Mouse (Mus musculus) kidney, adult 8-10 months (tissue): ENCODE results near the gene Cep83.
"Not testable (repeated sequence)": the region's sequence is repeated elsewhere in the genome, so short reads cannot be mapped to it uniquely, and the experiment has no call there.

Experiments used
- DNase-seq, 2 experiments: peaks; one replicate each; pipeline ENCODE4 v3.0.0; 2022

Cep83 gene

DNA sequence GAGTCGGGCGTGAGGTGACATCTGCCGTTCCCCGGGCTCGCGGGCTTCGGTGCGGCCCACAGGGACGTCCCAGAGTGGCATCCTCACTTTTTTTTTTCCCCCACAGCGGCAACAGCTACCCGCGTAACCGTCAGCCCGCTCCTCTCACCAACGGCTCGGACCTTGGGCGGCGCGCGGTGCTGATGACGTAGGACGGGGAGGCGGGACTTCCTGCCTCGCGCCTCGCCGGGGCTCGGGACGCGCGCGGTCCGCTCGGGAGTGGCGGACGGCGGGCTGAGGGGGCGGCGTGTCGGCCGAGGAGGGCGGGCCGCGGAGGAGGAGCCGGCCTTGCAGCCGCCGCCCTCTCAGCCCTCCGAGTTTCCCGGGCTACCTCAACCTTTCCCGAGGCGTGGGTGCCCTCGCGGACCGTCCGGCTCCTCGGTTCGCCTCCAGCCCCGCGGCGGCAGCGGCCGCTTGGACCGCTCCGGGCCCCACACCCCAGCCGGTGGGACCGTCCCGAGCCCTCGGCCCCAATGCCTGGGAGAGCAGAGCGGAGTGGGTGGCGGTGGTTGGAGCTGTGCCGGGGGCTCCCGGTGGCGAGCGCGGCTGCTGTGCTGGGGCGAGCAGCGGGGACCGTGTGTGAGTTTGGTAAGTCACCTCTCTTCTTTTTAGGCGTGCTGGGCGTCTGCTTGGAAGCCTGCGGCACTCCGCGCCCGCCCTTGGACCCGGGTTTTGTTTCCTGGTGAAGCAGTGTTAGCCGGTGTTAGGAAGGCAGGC is at the start of gene Cep83:
TSS of gene Cep83 (plus strand) at position 235 of the 756 bp plus-strand sequence.
- peak; percentile 90 to 91 for DNase-seq

DNA sequence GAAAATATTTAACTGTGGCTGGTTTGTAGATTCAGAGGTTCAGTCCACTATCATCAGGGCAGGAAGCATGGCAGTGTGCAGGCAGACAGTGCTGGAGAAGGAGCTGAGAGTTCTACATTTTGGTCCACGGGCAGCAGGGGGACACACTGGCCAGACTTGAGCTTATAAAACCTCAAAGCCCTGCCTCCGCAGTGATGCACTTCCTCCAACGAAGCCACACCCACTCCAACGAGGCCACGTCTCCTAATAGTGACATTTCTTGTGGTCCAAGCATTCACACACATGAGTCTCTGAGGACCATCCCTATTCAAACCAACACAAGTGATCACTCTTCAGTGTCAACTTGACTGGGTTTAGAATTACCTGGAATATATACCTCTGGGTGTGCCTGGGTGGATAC is 49.2 kb upstream of the Cep83 start:
- no peak for DNase-seq

DNA sequence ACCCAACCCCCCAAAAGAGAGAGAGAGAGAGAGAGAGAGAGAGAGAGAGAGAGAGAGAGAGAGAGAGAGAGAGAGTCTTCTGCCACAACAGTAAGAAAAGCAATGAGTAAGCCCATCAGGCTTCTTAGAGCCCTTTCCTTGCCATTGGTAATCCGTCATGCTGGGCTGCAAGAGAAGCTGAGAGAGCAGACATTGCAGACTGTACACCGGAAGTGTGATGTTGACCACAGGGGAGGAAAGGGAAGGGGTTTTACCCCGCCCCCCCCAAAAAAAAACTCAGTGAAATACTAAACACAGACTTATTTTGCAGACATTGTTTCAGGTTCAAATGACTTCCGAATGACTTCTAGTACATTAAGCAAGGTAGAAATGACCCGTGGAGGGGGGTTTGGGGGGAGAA is 48.4 kb upstream of the Cep83 start:
- DNase-seq = no peak

DNA sequence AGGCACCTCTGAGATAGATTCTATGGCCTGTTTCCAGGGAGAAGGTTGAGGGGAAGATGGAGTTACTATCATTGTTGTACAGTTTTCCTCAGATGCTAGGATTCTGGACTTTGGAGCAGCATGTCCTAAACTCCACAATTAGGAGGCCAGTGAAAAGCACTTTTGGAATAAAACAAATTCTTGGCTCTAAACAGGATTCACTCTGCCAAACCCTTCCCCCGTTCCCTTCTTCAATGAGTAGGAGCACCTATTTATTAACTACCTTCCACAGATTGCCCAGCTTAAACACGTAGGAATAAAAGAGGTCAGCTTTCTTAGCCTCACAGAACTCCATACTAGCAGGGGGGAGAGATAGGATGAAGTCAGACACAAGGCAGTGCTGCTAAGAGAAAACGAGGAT is 24.4 kb upstream of the Cep83 start:
- DNase-seq = peak; percentile 25 to 28

DNA sequence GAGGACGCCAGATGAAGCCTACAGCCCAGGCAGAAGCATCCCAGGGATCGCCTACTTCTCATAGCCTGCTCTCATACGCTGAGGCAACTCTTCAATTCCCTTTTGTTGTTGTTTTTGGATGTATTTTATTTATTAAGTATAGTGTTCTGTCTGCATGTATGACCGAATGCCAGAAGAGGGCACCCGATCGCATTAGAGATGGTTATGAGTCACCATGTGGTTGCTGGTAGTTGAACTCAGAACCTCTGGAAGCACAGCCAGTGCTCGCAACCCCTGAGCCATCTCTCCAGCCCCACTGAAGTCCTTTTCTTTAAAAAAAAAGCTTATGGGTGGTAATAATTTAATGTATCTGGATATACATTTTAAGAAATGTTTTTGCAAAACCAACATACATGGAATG is 24.0 kb upstream of the Cep83 start:
- DNase-seq = no peak

GRCm38 (mm10) chr10:94668147-94668546 is 20.3 kb upstream of the Cep83 start:
- DNase-seq = no peak

DNA sequence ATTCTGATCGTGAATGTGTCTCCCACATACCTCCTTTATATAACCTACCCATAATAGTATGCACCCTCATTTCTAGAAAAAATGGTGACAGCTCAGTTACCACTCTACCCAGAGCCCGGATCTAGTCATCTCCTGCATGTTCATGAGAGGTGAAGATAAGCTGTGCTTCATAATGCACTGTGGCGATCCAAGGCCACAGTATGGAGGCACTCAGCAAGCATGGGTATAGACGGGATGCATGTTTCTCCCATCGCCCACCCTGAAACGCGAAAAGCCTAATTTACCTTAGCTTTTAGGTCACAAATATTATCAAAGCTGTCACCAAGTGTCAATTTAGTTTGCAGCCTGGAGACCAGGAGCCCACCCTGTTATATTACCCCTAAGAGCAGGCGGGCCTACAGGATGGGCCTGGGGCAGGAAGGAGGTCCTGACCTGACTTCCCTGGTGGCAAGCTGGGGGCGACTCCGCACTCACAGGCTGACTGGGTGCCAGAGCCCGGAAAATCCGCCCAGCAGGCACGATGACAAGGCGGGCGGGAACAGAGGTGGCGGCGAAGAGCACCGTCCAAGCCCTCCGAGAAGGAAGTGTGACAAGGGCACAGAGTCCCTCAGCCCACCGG is 544 bp upstream of the Cep83 start:
- DNase-seq = no peak

DNA sequence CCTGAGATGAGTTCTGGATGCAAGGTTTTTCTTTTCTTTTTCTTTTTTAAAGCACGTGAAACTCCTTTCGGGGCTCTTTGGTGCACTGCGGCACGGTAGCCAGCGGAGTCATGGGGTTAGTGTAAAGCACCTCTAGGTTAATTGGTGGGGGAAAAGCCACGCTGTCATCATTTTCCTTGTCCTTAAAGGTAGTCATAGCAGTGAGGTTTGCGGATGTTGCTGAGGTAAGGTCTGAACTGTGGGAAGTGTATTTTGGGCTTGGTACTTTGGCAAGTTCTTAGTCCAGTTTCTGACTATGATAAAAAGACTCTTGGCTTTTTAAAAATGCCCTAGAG is 689 bp downstream of the Cep83 start:
- no peak for DNase-seq

GRCm38 (mm10) chr10:94690376-94690775 is 1.9 kb downstream of the Cep83 start:
- no peak for DNase-seq

DNA sequence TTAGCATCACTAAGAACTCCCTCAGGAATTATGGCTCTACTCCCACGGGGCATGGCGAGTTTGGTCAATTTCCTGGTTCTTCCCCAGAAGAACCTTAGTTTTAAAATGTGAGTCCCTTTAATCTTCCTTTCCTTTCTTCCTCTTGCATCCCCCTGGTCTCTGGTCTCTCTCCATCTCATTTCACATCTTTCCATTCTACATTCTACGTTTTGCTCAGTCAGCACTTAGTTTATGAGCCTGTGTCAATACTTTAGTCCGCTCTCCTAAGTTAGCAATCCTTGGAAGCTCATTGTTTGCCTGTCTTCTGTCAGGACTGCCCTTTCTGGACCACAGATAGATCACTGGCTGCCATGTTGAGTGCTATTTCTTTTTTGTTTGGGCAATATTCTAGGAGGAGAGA is 3.7 kb downstream of the Cep83 start:
- no peak for DNase-seq

DNA sequence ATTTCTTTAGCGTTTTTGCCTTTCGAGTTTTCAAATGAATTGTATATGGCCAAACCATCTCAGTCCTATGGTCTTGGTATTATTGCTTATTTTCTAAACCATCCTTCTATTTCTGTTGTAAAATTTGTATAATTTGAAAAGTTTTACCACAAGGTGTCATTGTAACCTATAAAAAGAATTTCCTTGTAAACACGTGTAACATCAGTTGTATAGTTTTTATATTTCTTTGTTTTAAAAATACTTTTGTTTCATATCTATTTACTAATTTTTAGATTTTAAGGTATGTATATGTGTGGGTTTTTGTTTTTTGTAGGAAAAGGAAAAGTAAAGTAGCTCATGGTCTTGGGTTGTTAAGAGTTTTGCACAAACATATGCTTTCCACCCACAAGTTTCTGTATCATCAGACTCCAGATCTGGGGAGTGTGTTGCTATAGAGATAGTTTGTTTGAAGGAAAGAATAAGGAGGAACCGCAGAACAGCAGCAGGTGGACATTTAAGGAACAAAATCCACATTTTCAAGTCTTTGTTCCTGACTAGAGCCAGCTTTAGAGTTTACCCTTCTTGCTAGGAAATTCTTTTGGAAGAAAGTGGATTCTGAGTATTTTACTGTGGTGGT is 17.3 kb downstream of the Cep83 start:
- DNase-seq = no peak

DNA sequence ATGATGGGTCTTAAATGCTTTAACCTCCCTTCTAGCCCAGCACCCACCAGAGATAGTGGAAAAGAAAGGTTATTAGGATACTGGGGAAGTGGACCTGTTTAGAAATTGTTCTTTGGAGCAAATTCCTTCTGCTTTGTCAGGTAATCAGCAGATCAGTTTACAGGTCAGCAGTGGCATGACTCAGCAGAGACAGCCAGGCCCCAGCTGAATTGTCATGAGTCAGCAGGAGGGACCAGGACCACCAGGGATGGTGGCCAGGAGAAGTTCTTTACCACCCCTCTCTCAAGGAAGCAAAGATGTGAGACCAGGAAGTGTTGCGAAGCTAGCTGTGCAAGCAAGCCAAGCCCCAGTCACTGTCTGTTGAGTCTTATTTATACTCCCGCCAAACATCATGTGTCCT is 18.2 kb downstream of the Cep83 start:
- no peak for DNase-seq

- no peak for DNase-seq
Observed at GRCm38 (mm10) chr10:94709622-94710319, 21.3 kb downstream of the Cep83 start.

GRCm38 (mm10) chr10:94710320-94710695 is 21.9 kb downstream of the Cep83 start:
- DNase-seq = no peak

- DNase-seq = no peak
Observed at GRCm38 (mm10) chr10:94720300-94720699, 31.8 kb downstream of the Cep83 start.

DNA sequence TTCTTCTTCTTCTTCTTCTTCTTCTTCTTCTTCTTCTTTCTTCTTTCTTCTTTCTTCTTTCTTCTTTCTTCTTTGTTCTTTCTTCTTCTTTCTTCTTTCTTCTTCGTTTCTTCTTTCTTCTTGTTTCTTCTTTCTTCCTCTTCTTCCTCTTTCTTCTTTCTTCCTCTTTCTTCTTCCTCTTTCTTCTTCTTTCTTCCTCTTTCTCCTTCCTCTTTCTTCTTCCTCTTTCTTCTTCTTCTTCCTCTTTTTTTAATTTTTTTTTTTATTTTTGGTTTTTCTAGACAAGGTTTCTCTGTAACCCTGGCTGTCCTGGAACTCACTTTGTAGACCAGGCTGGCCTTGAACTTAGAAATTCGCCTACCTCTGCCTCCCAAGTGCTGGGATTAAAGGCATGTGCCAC is 39.6 kb downstream of the Cep83 start:
- not testable (repeated sequence) for DNase-seq

GRCm38 (mm10) chr10:94730445-94730844 is 42.0 kb downstream of the Cep83 start:
- no peak for DNase-seq

DNA sequence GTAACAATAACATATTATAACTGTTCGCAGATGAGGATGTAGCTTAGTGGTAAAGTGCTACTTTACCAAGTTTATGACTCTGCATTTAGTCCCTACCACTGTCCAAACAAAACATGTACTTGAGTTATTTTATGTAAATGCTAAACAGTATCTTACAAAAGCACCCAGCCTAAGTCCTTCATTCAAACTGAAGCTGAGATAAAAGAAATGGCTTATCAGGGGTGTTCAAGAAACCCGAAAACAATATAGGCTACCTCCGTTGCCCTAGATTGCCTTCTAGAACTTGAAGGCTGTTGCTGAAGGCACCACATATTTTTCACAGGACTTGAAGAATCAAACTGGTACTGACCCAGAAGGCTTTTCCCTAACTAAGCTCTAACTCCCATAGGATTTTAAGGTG is 46.4 kb downstream of the Cep83 start:
- DNase-seq = no peak

GRCm38 (mm10) chr10:94740221-94740620 is 51.8 kb downstream of the Cep83 start:
- DNase-seq = no peak

DNA sequence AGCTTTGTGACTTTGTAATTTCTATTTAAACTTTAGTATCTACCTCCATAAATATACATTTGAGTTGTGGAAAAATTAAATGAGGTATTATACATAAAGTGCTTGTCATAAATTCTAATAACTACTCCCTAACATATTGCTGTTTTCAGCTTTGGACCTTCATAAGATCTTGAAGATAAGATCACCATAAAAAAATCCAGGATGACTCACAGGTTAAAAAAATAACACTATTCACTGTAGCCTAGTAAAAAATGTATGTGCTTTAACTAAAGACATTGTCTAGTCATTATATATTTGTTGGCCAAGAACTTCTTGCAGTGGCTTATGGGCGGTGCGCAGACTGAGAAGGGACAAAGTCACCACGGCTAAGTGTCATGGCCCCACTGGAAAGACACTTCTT is 53.0 kb downstream of the Cep83 start:
- no peak for DNase-seq

DNA sequence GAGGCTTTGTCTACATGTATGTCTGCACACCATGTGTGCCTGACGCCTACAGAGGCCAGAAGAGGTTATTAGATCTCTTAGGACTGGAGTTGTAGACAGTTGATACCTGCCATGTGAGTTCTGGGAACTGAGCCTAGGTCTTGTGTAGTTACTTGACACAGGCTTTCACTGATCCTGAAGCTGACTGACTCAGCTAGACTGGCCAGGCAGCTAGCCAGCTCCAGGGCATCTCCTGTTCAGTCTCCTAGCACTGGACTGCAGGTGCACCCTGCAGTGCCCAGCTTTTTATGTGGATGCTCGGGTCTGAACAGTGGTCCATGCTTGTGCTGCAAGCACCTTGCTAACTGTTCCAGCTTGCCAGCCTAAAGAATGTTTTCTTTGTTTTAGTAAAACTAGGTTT is 58.6 kb downstream of the Cep83 start:
- DNase-seq = no peak

DNA sequence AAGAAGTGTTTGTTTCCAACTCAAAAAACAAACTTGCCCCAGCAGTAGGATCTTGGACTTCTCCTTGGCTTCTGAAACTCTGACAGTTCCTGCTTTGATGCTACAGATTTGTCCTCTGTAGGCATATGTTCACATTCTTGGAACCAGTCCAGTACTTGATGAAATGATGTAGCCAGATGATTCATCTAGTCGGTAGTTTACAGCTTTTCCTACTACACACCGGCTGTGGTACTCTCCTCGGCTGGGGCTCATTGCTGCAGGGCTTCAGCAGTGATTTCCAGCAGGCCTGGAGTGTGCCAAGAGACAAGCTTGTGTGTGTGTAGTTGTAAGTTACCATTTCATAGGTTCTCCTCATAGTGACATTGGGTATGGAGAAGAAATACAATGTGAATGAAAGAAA is 83.0 kb downstream of the Cep83 start:
- DNase-seq = no peak

- DNase-seq = no peak
Observed at GRCm38 (mm10) chr10:94777576-94777975, 89.1 kb downstream of the Cep83 start.

DNA sequence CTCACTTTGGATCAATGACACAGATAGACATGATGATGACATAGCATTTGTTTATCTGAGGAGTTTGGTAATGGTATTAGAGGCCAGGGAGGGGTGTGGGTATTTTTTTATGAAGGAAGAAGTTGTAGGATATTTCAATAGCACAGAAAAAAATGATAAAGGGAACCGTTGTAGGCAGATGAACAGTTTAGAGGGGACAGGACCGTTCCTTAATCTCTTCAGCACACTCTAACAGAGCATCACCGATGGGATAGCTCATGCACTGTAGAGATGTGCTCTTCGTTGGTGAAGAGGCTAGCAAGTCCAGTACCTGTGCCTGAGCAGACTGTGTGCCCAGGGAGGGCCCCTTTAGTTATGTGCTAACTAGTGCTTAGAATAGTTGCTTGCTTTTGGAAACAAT is 90.9 kb downstream of the Cep83 start:
- no peak for DNase-seq
